Mouse (Mus musculus) heart, postnatal 0 days (tissue): ENCODE data around the gene Fam3c. TPM values are rescaled to one million over a fixed set of nuclear protein-coding genes. Genes with fewer than 3 reads are reported as not detected.

ENCODE experiments used
- ATAC-seq: fragments of 200-750 bp; cut with Nextera tagmentation; 2 replicates; pipeline ENCODE4 v1.8.0; 2017; ENCODE audit warnings: low read depth, moderate number of reproducible peaks, moderate library complexity; ENCODE audit not compliant: insufficient read depth
- DNase-seq: peaks from one replicate; pipeline ENCODE4 v3.0.0-alpha.2; 2016; ENCODE audit warnings: low spot score
- H3K27ac ChIP-seq: fragments of 300-500 bp; sonication (generic); 2 replicates; pipeline ENCODE4 v1.5.1; 2014; ENCODE audit warnings: low read depth, mild to moderate bottlenecking
- H3K27me3 ChIP-seq: fragments of 300-500 bp; sonication (generic); 2 replicates; pipeline ENCODE4 v1.6.1; 2014; ENCODE audit warnings: low read length, mixed read lengths; ENCODE audit not compliant: control insufficient read depth, insufficient read depth
- H3K36me3 ChIP-seq: fragments of 300-500 bp; sonication (generic); replicated peaks from 2 replicates; pipeline ENCODE4 v1.6.1; 2014; ENCODE audit warnings: low read length, mixed read lengths; ENCODE audit not compliant: control insufficient read depth, insufficient read depth
- H3K4me1 ChIP-seq: fragments of 300-500 bp; sonication (generic); 2 replicates; pipeline ENCODE4 v1.6.1; 2014; ENCODE audit warnings: antibody characterized with exemption; ENCODE audit not compliant: control insufficient read depth, insufficient read depth
- H3K4me2 ChIP-seq: fragments of 300-500 bp; sonication (generic); 2 replicates; pipeline ENCODE4 v1.6.1; 2014; ENCODE audit warnings: low read depth, mild to moderate bottlenecking, low read length, moderate library complexity
- H3K4me3 ChIP-seq: fragments of 300-500 bp; sonication (generic); 2 replicates; pipeline ENCODE4 v1.5.1; 2014; ENCODE audit warnings: low read depth, low read length
- H3K9ac ChIP-seq: fragments of 300-500 bp; sonication (generic); replicated peaks from 2 replicates; pipeline ENCODE4 v1.6.1; 2014; ENCODE audit warnings: low read depth, low read length, mixed read lengths
- H3K9me3 ChIP-seq: fragments of 300-500 bp; sonication (generic); replicated peaks from 2 replicates; pipeline ENCODE4 v1.6.1; 2016; ENCODE audit warnings: low read length; ENCODE audit not compliant: control insufficient read depth
- CTCF ChIP-seq: IDR thresholded peaks from 2 replicates; pipeline ENCODE4 v1.5.1; 2016; ENCODE audit warnings: antibody characterized with exemption, control low read depth, low read depth
- EP300 ChIP-seq: IDR thresholded peaks from 2 replicates; pipeline ENCODE4 v1.6.1; 2016; ENCODE audit warnings: antibody characterized with exemption, low read depth
- WGBS: fragments of 180-500 bp; shearing (Covaris S2); extraction: QIAGEN DNeasy Blood & Tissue Kit; methylation state at CpG from one replicate; pipeline ENCODE4 v1.1.7; 2014; 5-methylcytosine and 5-hydroxymethylcytosine counted together
- polyA plus RNA-seq: library from polyadenylated mRNA; unstranded; fragments of >200 nt; fragmentation: Nextera tagmentation; extraction: Ambion mirVana; gene quantifications from 2 replicates; pipeline ENCODE4 v1.2.1, GENCODE M21; 2015
- total RNA-seq: library from RNA; depleted of rRNA; stranded (reverse); fragments of >200 nt; gene quantifications from 2 replicates; pipeline ENCODE4 v1.2.3, GENCODE M21; 2014; ENCODE audit warnings: low replicate concordance

Gene Fam3c
- total and polyA plus RNA-seq, 2 experiments from 2014 or later = 7.3 to 27.9 TPM

DNA sequence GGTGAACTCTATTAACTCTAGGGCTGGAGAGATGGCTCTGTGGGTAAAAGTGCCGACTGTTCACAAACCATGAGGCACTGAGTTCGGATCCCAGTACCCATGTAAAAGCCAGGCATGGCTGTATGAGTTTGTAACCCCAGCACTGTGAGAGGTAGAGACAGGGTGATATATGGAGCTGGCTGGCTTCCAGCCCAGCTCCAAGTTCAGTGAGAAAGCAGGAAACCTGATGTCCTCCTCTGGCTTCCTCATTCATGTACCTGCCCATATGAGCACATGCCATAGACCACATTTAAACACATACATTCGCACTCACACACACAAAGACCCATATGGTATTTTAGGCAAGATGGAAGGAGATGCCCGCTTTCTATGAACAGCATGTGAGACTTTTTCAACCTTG lies 73.6 kb downstream of the Fam3c start:
- Histone ChIP-seq H3K36me3 (no peaks in the 10 kb centered on the region), H3K4me2 (no peak overlapping the region), H3K27ac (no peak overlapping the region), H3K27me3 (peaks cover 9% of the 10 kb centered on the region), H3K9ac (no peak overlapping the region), H3K4me3 (no peak overlapping the region), H3K4me1 (no peaks in the 10 kb centered on the region), H3K9me3 (no peaks in the 10 kb centered on the region)
- DNase-seq (no peak), ATAC-seq (no peak)
- TF ChIP-seq EP300 (no peak), CTCF (no peak)
- 78% methylated on average over 4 of the region's 4 CpGs for WGBS

- Histone ChIP-seq H3K9ac (no peak overlapping the region), H3K4me3 (no peak overlapping the region), H3K27me3 (no peaks in the 10 kb centered on the region), H3K9me3 (no peaks in the 10 kb centered on the region), H3K36me3 (no peaks in the 10 kb centered on the region), H3K4me2 (peak overlapping the region; percentile 18; the same call in 1 of the 2 replicates), H3K27ac (no peak overlapping the region), H3K4me1 (no peaks in the 10 kb centered on the region)
- ATAC-seq (no peak), DNase-seq (no peak)
- no peak for TF ChIP-seq EP300
- WGBS = 56% methylated on average over 14 of the region's 14 CpGs
Observed at GRCm38 (mm10) chr6:22280217-22280861, 75.7 kb downstream of the Fam3c start.

GRCm38 (mm10) chr6:22277941-22278340 lies 78.1 kb downstream of the Fam3c start:
- no peak for TF ChIP-seq CTCF
- TF ChIP-seq EP300 = no peak
- no peak overlapping the region for H3K4me3 ChIP-seq
- 82% methylated on average over 3 of the region's 3 CpGs for WGBS
- H3K9ac ChIP-seq = no peak overlapping the region
- H3K27me3 ChIP-seq = no peaks in the 10 kb centered on the region
- H3K27ac ChIP-seq = no peak overlapping the region
- no peak overlapping the region for H3K4me2 ChIP-seq
- H3K9me3 ChIP-seq = no peaks in the 10 kb centered on the region
- no peak for DNase-seq
- H3K4me1 ChIP-seq = no peaks in the 10 kb centered on the region
- ATAC-seq = no peak
- no peaks in the 10 kb centered on the region for H3K36me3 ChIP-seq

DNA sequence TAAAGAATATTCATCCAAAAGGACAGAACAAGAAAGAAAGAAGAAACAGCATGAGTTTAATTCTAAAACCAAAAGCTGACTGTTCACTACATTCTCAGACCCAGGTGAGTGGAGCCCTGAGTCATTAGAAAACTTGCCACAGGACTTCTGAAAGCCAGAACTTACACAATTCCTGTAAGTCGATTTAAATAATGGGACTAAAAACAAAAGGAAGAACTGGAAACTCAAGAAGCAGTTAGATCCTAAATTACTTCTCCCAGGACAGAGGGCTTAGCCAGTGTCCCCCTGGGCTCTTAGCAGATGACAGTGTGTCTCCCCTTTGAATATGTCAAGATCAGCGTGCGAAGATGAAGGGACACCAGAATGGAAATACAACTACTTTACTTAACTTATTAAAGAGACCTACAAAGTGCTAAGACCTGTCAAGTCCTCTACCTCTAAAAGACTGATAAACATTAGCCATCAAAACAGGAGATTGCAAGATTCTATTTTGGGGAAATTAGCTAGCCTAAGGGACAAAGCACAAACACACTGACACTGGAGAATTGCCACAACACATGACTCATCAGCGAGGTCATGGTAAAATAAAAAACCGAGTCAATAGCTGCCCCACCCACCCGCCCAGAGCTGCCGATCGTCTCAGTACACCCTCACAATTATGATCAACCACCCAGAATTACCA lies 86.1 kb downstream of the Fam3c start:
- Histone ChIP-seq H3K4me3 (no peak overlapping the region), H3K36me3 (no peaks in the 10 kb centered on the region), H3K9ac (no peak overlapping the region), H3K27ac (no peak overlapping the region), H3K27me3 (no peaks in the 10 kb centered on the region), H3K4me2 (peak overlapping the region; percentile 18; the same call in 1 of the 2 replicates), H3K9me3 (no peaks in the 10 kb centered on the region), H3K4me1 (peaks cover 4% of the 10 kb centered on the region; the same call in 1 of the 2 replicates)
- no peak for TF ChIP-seq CTCF
- WGBS = 33% methylated on average over 8 of the region's 8 CpGs
- ATAC-seq (no peak), DNase-seq (peak; percentile 35)

- TF ChIP-seq EP300 = no peak
- TF ChIP-seq CTCF = no peak
Observed at GRCm38 (mm10) chr6:22268677-22269076, 87.4 kb downstream of the Fam3c start.

More at GRCm38 (mm10) chr6:22268677-22269076, 87.4 kb downstream of the Fam3c start:
- Histone ChIP-seq H3K36me3 (no peaks in the 10 kb centered on the region), H3K27me3 (no peaks in the 10 kb centered on the region), H3K9ac (no peak overlapping the region), H3K4me2 (no peak overlapping the region), H3K4me3 (no peak overlapping the region), H3K9me3 (no peaks in the 10 kb centered on the region), H3K4me1 (peaks cover 4% of the 10 kb centered on the region; the same call in 1 of the 2 replicates), H3K27ac (no peak overlapping the region)
- ATAC-seq (no peak), DNase-seq (no peak)
